Mouse (Mus musculus) intestine, embryonic 14.5 days (tissue): ENCODE measurements around the gene Tmem217. TPM values are rescaled to one million over a fixed set of nuclear protein-coding genes. Genes with fewer than 3 reads are reported as not detected.
A peak's percentile ranks its signal among the peaks of the same experiment; 100 is the strongest.

ENCODE experiments used
- ATAC-seq: fragments of 200-750 bp; cut with Nextera tagmentation; replicated peaks from 2 replicates; pipeline ENCODE4 v1.8.0; 2017; ENCODE audit warnings: low read depth, moderate number of reproducible peaks, moderate TSS enrichment, moderate library complexity; ENCODE audit not compliant: low FRiP score, low TSS enrichment
- DNase-seq: peaks from one replicate; pipeline ENCODE4 v3.0.0-alpha.2; 2018; ENCODE audit warnings: low spot score
- H3K27ac ChIP-seq: fragments of 300-500 bp; sonication (generic); 2 replicates; pipeline ENCODE4 v1.5.1; 2014; ENCODE audit warnings: low read depth, mild to moderate bottlenecking, control low read depth
- H3K27me3 ChIP-seq: fragments of 300-500 bp; sonication (generic); replicated peaks from 2 replicates; pipeline ENCODE4 v1.6.1; 2014; ENCODE audit warnings: low read length, control low read depth; ENCODE audit not compliant: control insufficient read depth, insufficient read depth
- H3K36me3 ChIP-seq: fragments of 300-500 bp; sonication (generic); 2 replicates; pipeline ENCODE4 v1.6.1; 2014; ENCODE audit warnings: low read length, control low read depth; ENCODE audit not compliant: control insufficient read depth, insufficient read depth
- H3K4me1 ChIP-seq: fragments of 300-500 bp; sonication (generic); replicated peaks from 2 replicates; pipeline ENCODE4 v1.6.1; 2014; ENCODE audit warnings: low read length, control low read depth, mixed read lengths; ENCODE audit not compliant: control insufficient read depth, insufficient read depth
- H3K4me2 ChIP-seq: fragments of 300-500 bp; sonication (generic); 2 replicates; pipeline ENCODE4 v1.6.1; 2014; ENCODE audit warnings: low read length
- H3K4me3 ChIP-seq: fragments of 300-500 bp; sonication (generic); 2 replicates; pipeline ENCODE4 v1.5.1; 2014; ENCODE audit warnings: low read depth, low read length, control low read depth, mixed read lengths
- H3K9ac ChIP-seq: fragments of 300-500 bp; sonication (generic); 2 replicates; pipeline ENCODE4 v1.6.1; 2014; ENCODE audit warnings: mild to moderate bottlenecking, low read length
- H3K9me3 ChIP-seq: fragments of 300-500 bp; sonication (generic); 2 replicates; pipeline ENCODE4 v1.6.1; 2016; ENCODE audit warnings: low read length, control low read depth; ENCODE audit not compliant: control insufficient read depth
- WGBS: fragments of 180-500 bp; shearing (Covaris S2); extraction: QIAGEN DNeasy Blood & Tissue Kit; methylation state at CpG from one replicate; pipeline ENCODE4 v1.1.7; 2014; 5-methylcytosine and 5-hydroxymethylcytosine counted together
- polyA plus RNA-seq: library from polyadenylated mRNA; unstranded; fragments of >200 nt; fragmentation: Nextera tagmentation; extraction: Ambion mirVana; gene quantifications from 2 replicates; pipeline ENCODE4 v1.2.1, GENCODE M21; 2014

The Tmem217 gene
- polyA plus RNA-seq, 1 experiment from 2014 or later, result 0.39 TPM

GRCm38 (mm10) chr17:29491591-29492268, 60.5 kb downstream of the Tmem217 start:
- peak overlapping the region; percentile 70 for H3K4me3 ChIP-seq
- peak overlapping the region; percentile 85 for H3K4me2 ChIP-seq
- ATAC-seq (0 out of 2 replicates have a peak, but pooled peaks have one; percentile 0), DNase-seq (peak; percentile 81)
- under 1% methylated on average over 48 of the region's 48 CpGs for WGBS
- H3K9me3 ChIP-seq, result no peaks in the 10 kb centered on the region
- H3K27me3 ChIP-seq, result no peaks in the 10 kb centered on the region
- H3K27ac ChIP-seq, result peak overlapping the region; percentile 64
- H3K4me1 ChIP-seq, result peaks cover 11% of the 10 kb centered on the region
- H3K9ac ChIP-seq, result peak overlapping the region; percentile 85
- H3K36me3 ChIP-seq, result peaks cover 16% of the 10 kb centered on the region

- Histone ChIP-seq H3K4me3 (peak within 1 kb of the TSS; percentile 70), H3K4me1 (peaks cover 11% of the 10 kb centered on the region), H3K36me3 (peaks cover 13% of the 10 kb centered on the region), H3K27ac (peak within 1 kb of the TSS; percentile 84), H3K9ac (peak within 1 kb of the TSS; percentile 85), H3K9me3 (no peaks in the 10 kb centered on the region), H3K4me2 (peak within 1 kb of the TSS; percentile 92), H3K27me3 (no peaks in the 10 kb centered on the region)
- WGBS, result under 1% methylated on average over 79 of the region's 99 CpGs
- ATAC-seq, result peak; percentile 2; the same call in 1 of the 2 replicates
- DNase-seq, result no peak
These were observed 61.2 kb downstream of the Tmem217 start, which contains the start of gene Pim1 for GRCm38 (mm10) chr17:29490713-29491581. Gene Pim1, plus strand, starts transcription at chr17:29490753.

DNA sequence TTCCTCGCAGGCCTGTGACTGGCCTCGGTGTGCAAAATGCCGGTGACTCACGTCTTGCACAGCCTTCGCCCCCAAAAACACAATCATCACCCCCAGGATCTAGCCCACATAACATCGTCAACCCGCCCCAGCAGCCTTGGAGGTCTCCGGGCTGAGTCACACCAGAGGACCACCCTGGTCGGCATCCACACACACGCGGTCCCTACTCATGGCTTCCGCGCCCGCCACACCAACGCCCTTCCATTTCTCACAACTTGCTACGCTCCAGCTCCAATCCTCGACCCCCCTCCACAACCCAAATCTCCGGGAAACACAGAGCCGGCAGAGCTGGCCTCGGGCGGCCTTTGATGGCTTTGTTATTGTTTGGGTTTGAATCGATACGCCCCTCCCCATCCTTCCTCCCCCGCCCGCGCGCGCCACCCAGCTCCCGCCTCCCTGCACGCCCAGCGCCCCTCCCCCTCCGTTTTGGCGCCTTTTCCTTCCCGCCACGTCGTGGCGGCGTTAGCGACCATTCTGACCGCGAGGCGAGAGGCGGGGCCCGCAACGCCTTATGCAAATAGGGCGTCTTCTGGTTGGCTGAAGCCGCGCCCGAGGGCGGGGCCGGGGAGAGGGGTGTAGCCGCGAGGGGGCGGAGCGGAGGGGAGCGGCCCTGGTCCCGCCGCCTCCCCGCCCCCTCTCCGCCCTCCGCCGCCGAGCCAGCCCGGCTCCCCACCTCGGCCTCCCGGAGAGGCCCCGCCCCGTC, 62.0 kb downstream of the Tmem217 start:
- under 1% methylated on average over 66 of the region's 68 CpGs for WGBS
- Histone ChIP-seq H3K27me3 (no peaks in the 10 kb centered on the region), H3K4me3 (peak overlapping the region; percentile 70), H3K36me3 (peaks cover 13% of the 10 kb centered on the region), H3K9me3 (no peaks in the 10 kb centered on the region), H3K4me1 (peaks cover 11% of the 10 kb centered on the region), H3K9ac (peak overlapping the region; percentile 85), H3K4me2 (peak overlapping the region; percentile 92), H3K27ac (peak overlapping the region; percentile 84)
- DNase-seq (peak; percentile 100), ATAC-seq (peak; percentile 87)

- Histone ChIP-seq H3K36me3 (peaks cover 7% of the 10 kb centered on the region), H3K9ac (peak overlapping the region; percentile 77), H3K4me3 (peak overlapping the region; percentile 53), H3K9me3 (no peaks in the 10 kb centered on the region), H3K4me2 (peak overlapping the region; percentile 92), H3K27me3 (no peaks in the 10 kb centered on the region), H3K4me1 (peaks cover 11% of the 10 kb centered on the region), H3K27ac (peak overlapping the region; percentile 84)
- 5% methylated on average over 30 of the region's 30 CpGs for WGBS
- no peak for DNase-seq
- peak; percentile 6; the same call in 1 of the 2 replicates for ATAC-seq
These were observed 62.9 kb downstream of the Tmem217 start for GRCm38 (mm10) chr17:29488978-29489970.

- peaks cover 9% of the 10 kb centered on the region for H3K4me1 ChIP-seq
- no peak overlapping the region for H3K27ac ChIP-seq
- H3K4me3 ChIP-seq, result no peak overlapping the region
- ATAC-seq (no peak), DNase-seq (no peak)
- no peak overlapping the region for H3K4me2 ChIP-seq
- H3K9me3 ChIP-seq, result no peaks in the 10 kb centered on the region
- no peaks in the 10 kb centered on the region for H3K27me3 ChIP-seq
- 86% methylated on average over 8 of the region's 8 CpGs for WGBS
- H3K36me3 ChIP-seq, result no peaks in the 10 kb centered on the region; the same call in 1 of the 2 replicates
- no peak overlapping the region for H3K9ac ChIP-seq
These were observed 63.8 kb downstream of the Tmem217 start for GRCm38 (mm10) chr17:29488257-29488977.

GRCm38 (mm10) chr17:29485336-29486233, 66.6 kb downstream of the Tmem217 start:
- no peak for ATAC-seq
- H3K27me3 ChIP-seq, result no peaks in the 10 kb centered on the region
- no peak overlapping the region for H3K9ac ChIP-seq
- no peak overlapping the region for H3K4me3 ChIP-seq
- no peak for DNase-seq
- H3K27ac ChIP-seq, result no peak overlapping the region
- 0 out of 2 replicates have a peak, but pooled peaks cover 2% of the 10 kb centered on the region for H3K9me3 ChIP-seq
- H3K36me3 ChIP-seq, result no peaks in the 10 kb centered on the region
- WGBS, result 74% methylated on average over 3 of the region's 3 CpGs
- no peak overlapping the region for H3K4me2 ChIP-seq
- 0 out of 2 replicates have a peak, but pooled peaks cover 3% of the 10 kb centered on the region for H3K4me1 ChIP-seq
